Mouse (Mus musculus): ENCODE measurements at regions not wholly inside any gene's neighbourhood (a gene's known extent, or its start where the extent isn't known, plus 50 kb on each side); places are given as distances from the start of the nearest gene placed in this dataset.

GRCm38 (mm10) chr1:120754337-120754736, 152.1 kb downstream of the En1 start:
- Histone ChIP-seq H3K9me3 (replicated peaks; ENCODE audit: control insufficient read depth, low read length) (no peaks in the 10 kb centered on the region), H3K9ac (ENCODE audit: low read depth, low read length) (no peak overlapping the region), H3K36me3 (ENCODE audit: control insufficient read depth, insufficient read depth) (no peaks in the 10 kb centered on the region), H3K4me2 (ENCODE audit: low read depth, low read length) (no peak overlapping the region), H3K4me1 (ENCODE audit: control insufficient read depth, low read depth, low read length) (no peaks in the 10 kb centered on the region), H3K27ac (ENCODE audit: low read length) (no peak overlapping the region), H3K27me3 (ENCODE audit: control insufficient read depth, insufficient read depth, low read depth, low read length) (no peaks in the 10 kb centered on the region), H3K4me3 (ENCODE audit: low read depth, low read length) (no peak overlapping the region)
- no peak for ATAC-seq (ENCODE audit: low read depth)
- 62% methylated on average over 5 of the region's 5 CpGs for WGBS (ENCODE audit: insufficient replicate concordance)

GRCm38 (mm10) chr1:120757283-120757821, 155.1 kb downstream of the En1 start:
- Histone ChIP-seq H3K9me3 (replicated peaks; ENCODE audit: control insufficient read depth, low read length) (no peaks in the 10 kb centered on the region), H3K4me3 (ENCODE audit: low read depth, low read length) (no peak overlapping the region), H3K4me1 (ENCODE audit: control insufficient read depth, low read depth, low read length) (no peaks in the 10 kb centered on the region), H3K27ac (ENCODE audit: low read length) (no peak overlapping the region), H3K36me3 (ENCODE audit: control insufficient read depth, insufficient read depth) (no peaks in the 10 kb centered on the region), H3K9ac (ENCODE audit: low read depth, low read length) (no peak overlapping the region), H3K4me2 (ENCODE audit: low read depth, low read length) (no peak overlapping the region), H3K27me3 (ENCODE audit: control insufficient read depth, insufficient read depth, low read depth, low read length) (no peaks in the 10 kb centered on the region)
- no peak for ATAC-seq (ENCODE audit: low read depth)
- WGBS (ENCODE audit: insufficient replicate concordance), result 50% methylated on average over 9 of the region's 9 CpGs

- 61% methylated on average over 7 of the region's 7 CpGs for WGBS (ENCODE audit: insufficient replicate concordance)
Observed at GRCm38 (mm10) chr1:120758172-120758571, 156.0 kb downstream of the En1 start.

GRCm38 (mm10) chr1:120758762-120759161, 156.5 kb downstream of the En1 start:
- H3K27ac ChIP-seq (ENCODE audit: low read length), result no peak overlapping the region
- H3K4me2 ChIP-seq (ENCODE audit: low read depth, low read length), result no peak overlapping the region
- no peak overlapping the region for H3K9ac ChIP-seq (ENCODE audit: low read depth, low read length)
- H3K4me3 ChIP-seq (ENCODE audit: low read depth, low read length), result no peak overlapping the region
- whole genome bisulfite sequencing (ENCODE audit: insufficient replicate concordance), result 32% methylated on average over 5 of the region's 5 CpGs
- H3K27me3 ChIP-seq (ENCODE audit: control insufficient read depth, insufficient read depth, low read depth, low read length), result no peaks in the 10 kb centered on the region
- H3K4me1 ChIP-seq (ENCODE audit: control insufficient read depth, low read depth, low read length), result no peaks in the 10 kb centered on the region
- H3K9me3 ChIP-seq (replicated peaks; ENCODE audit: control insufficient read depth, low read length), result no peaks in the 10 kb centered on the region
- H3K36me3 ChIP-seq (ENCODE audit: control insufficient read depth, insufficient read depth), result no peaks in the 10 kb centered on the region
- no peak for ATAC-seq (ENCODE audit: low read depth)

More at GRCm38 (mm10) chr1:120758172-120758571, 156.0 kb downstream of the En1 start:
- no peaks in the 10 kb centered on the region for H3K4me1 ChIP-seq (ENCODE audit: control insufficient read depth, low read depth, low read length)
- no peaks in the 10 kb centered on the region for H3K27me3 ChIP-seq (ENCODE audit: control insufficient read depth, insufficient read depth, low read depth, low read length)
- no peak for ATAC-seq (ENCODE audit: low read depth)
- H3K9me3 ChIP-seq (replicated peaks; ENCODE audit: control insufficient read depth, low read length), result no peaks in the 10 kb centered on the region
- H3K9ac ChIP-seq (ENCODE audit: low read depth, low read length), result no peak overlapping the region
- no peak overlapping the region for H3K4me2 ChIP-seq (ENCODE audit: low read depth, low read length)
- H3K36me3 ChIP-seq (ENCODE audit: control insufficient read depth, insufficient read depth), result no peaks in the 10 kb centered on the region
- no peak overlapping the region for H3K27ac ChIP-seq (ENCODE audit: low read length)
- no peak overlapping the region for H3K4me3 ChIP-seq (ENCODE audit: low read depth, low read length)

- 50% methylated on average over 3 of the region's 3 CpGs for WGBS (ENCODE audit: insufficient replicate concordance)
- no peaks in the 10 kb centered on the region for H3K4me1 ChIP-seq (ENCODE audit: control insufficient read depth, low read depth, low read length)
- H3K9me3 ChIP-seq (replicated peaks; ENCODE audit: control insufficient read depth, low read length), result no peaks in the 10 kb centered on the region
- H3K9ac ChIP-seq (ENCODE audit: low read depth, low read length), result no peak overlapping the region
- H3K36me3 ChIP-seq (ENCODE audit: control insufficient read depth, insufficient read depth), result no peaks in the 10 kb centered on the region
- no peaks in the 10 kb centered on the region for H3K27me3 ChIP-seq (ENCODE audit: control insufficient read depth, insufficient read depth, low read depth, low read length)
- H3K4me2 ChIP-seq (ENCODE audit: low read depth, low read length), result no peak overlapping the region
- no peak for ATAC-seq (ENCODE audit: low read depth)
- no peak overlapping the region for H3K27ac ChIP-seq (ENCODE audit: low read length)
- no peak overlapping the region for H3K4me3 ChIP-seq (ENCODE audit: low read depth, low read length)
Observed at GRCm38 (mm10) chr1:120759380-120759779, 157.2 kb downstream of the En1 start.

GRCm38 (mm10) chr1:120761364-120761763, 159.1 kb downstream of the En1 start:
- Histone ChIP-seq H3K9ac (ENCODE audit: low read depth, low read length) (no peak overlapping the region), H3K4me3 (ENCODE audit: low read depth, low read length) (no peak overlapping the region), H3K36me3 (ENCODE audit: control insufficient read depth, insufficient read depth) (no peaks in the 10 kb centered on the region), H3K27me3 (ENCODE audit: control insufficient read depth, insufficient read depth, low read depth, low read length) (no peaks in the 10 kb centered on the region), H3K27ac (ENCODE audit: low read length) (no peak overlapping the region), H3K9me3 (replicated peaks; ENCODE audit: control insufficient read depth, low read length) (no peaks in the 10 kb centered on the region), H3K4me2 (ENCODE audit: low read depth, low read length) (no peak overlapping the region), H3K4me1 (ENCODE audit: control insufficient read depth, low read depth, low read length) (no peaks in the 10 kb centered on the region)
- 58% methylated on average over 9 of the region's 9 CpGs for WGBS (ENCODE audit: insufficient replicate concordance)
- no peak for ATAC-seq (ENCODE audit: low read depth)

GRCm38 (mm10) chr1:120762498-120762897, 160.3 kb downstream of the En1 start:
- Histone ChIP-seq H3K4me1 (ENCODE audit: control insufficient read depth, low read depth, low read length) (no peaks in the 10 kb centered on the region), H3K4me2 (ENCODE audit: low read depth, low read length) (no peak overlapping the region), H3K9ac (ENCODE audit: low read depth, low read length) (no peak overlapping the region), H3K27ac (ENCODE audit: low read length) (no peak overlapping the region), H3K9me3 (replicated peaks; ENCODE audit: control insufficient read depth, low read length) (no peaks in the 10 kb centered on the region), H3K4me3 (ENCODE audit: low read depth, low read length) (no peak overlapping the region), H3K27me3 (ENCODE audit: control insufficient read depth, insufficient read depth, low read depth, low read length) (no peaks in the 10 kb centered on the region), H3K36me3 (ENCODE audit: control insufficient read depth, insufficient read depth) (no peaks in the 10 kb centered on the region)
- 57% methylated on average over 2 of the region's 2 CpGs for WGBS (ENCODE audit: insufficient replicate concordance)
- ATAC-seq (ENCODE audit: low read depth), result no peak

- H3K4me1 ChIP-seq (ENCODE audit: control insufficient read depth, low read depth, low read length), result no peaks in the 10 kb centered on the region
- no peaks in the 10 kb centered on the region for H3K9me3 ChIP-seq (replicated peaks; ENCODE audit: control insufficient read depth, low read length)
- no peak overlapping the region for H3K4me3 ChIP-seq (ENCODE audit: low read depth, low read length)
- no peak overlapping the region for H3K9ac ChIP-seq (ENCODE audit: low read depth, low read length)
- no peak for ATAC-seq (ENCODE audit: low read depth)
- H3K27me3 ChIP-seq (ENCODE audit: control insufficient read depth, insufficient read depth, low read depth, low read length), result no peaks in the 10 kb centered on the region
- WGBS (ENCODE audit: insufficient replicate concordance), result 59% methylated on average over 4 of the region's 4 CpGs
- H3K36me3 ChIP-seq (ENCODE audit: control insufficient read depth, insufficient read depth), result no peaks in the 10 kb centered on the region
- no peak overlapping the region for H3K4me2 ChIP-seq (ENCODE audit: low read depth, low read length)
- no peak overlapping the region for H3K27ac ChIP-seq (ENCODE audit: low read length)
Observed at GRCm38 (mm10) chr1:120762921-120763595, 160.8 kb downstream of the En1 start.

- Histone ChIP-seq H3K27me3 (ENCODE audit: control insufficient read depth, insufficient read depth, low read depth, low read length) (no peaks in the 10 kb centered on the region), H3K4me1 (ENCODE audit: control insufficient read depth, low read depth, low read length) (no peaks in the 10 kb centered on the region), H3K27ac (ENCODE audit: low read length) (no peak overlapping the region), H3K4me3 (ENCODE audit: low read depth, low read length) (no peak overlapping the region), H3K9ac (ENCODE audit: low read depth, low read length) (no peak overlapping the region), H3K4me2 (ENCODE audit: low read depth, low read length) (no peak overlapping the region), H3K9me3 (replicated peaks; ENCODE audit: control insufficient read depth, low read length) (no peaks in the 10 kb centered on the region), H3K36me3 (ENCODE audit: control insufficient read depth, insufficient read depth) (no peaks in the 10 kb centered on the region)
- no peak for ATAC-seq (ENCODE audit: low read depth)
- WGBS (ENCODE audit: insufficient replicate concordance), result 23% methylated on average over 2 of the region's 2 CpGs
Observed at GRCm38 (mm10) chr1:120767054-120767453, 164.8 kb downstream of the En1 start.
